Mouse (Mus musculus): ENCODE results near the gene Fxr2. TPM values are rescaled to one million over a fixed set of nuclear protein-coding genes. Genes with fewer than 3 reads are reported as not detected.
A peak's percentile ranks its signal among the peaks of the same experiment; 100 is the strongest.

Gene Fxr2
- polyA plus RNA-seq (2016; fragmentation: Nextera tagmentation; extraction: Ambion mirVana): 37.1 and 40.1 TPM in 2 replicates

GRCm38 (mm10) chr11:69632284-69633089, at the start of gene Fxr2:
Fxr2 (plus strand) TSS chr11:69632990.
- WGBS: under 1% methylated on average over 46 of the region's 56 CpGs
- Histone ChIP-seq H3K9ac (peak within 1 kb of the TSS; percentile 98), H3K4me1 (replicated peaks) (peaks cover 25% of the 10 kb centered on the region), H3K36me3 (peaks cover 11% of the 10 kb centered on the region), H3K27me3 (replicated peaks) (no peaks in the 10 kb centered on the region), H3K27ac (ENCODE audit: poor library complexity, severe bottlenecking) (peak within 1 kb of the TSS; percentile 98), H3K4me2 (peak within 1 kb of the TSS; percentile 91), H3K4me3 (peak within 1 kb of the TSS; percentile 95), H3K9me3 (replicated peaks) (no peaks in the 10 kb centered on the region)
- ATAC-seq (ENCODE audit: insufficient number of reproducible peaks, low FRiP score): peak; percentile 95

GRCm38 (mm10) chr11:69584008-69584407, 48.8 kb upstream of the Fxr2 start:
- H3K27me3 ChIP-seq (replicated peaks): no peaks in the 10 kb centered on the region
- ATAC-seq (ENCODE audit: insufficient number of reproducible peaks, low FRiP score): no peak

GRCm38 (mm10) chr11:69584937-69585336, 47.9 kb upstream of the Fxr2 start:
- Histone ChIP-seq H3K9ac (no peak overlapping the region), H3K36me3 (peaks cover 38% of the 10 kb centered on the region), H3K27me3 (replicated peaks) (no peaks in the 10 kb centered on the region), H3K27ac (ENCODE audit: poor library complexity, severe bottlenecking) (no peak overlapping the region), H3K4me1 (replicated peaks) (peaks cover 27% of the 10 kb centered on the region), H3K9me3 (replicated peaks) (no peaks in the 10 kb centered on the region), H3K4me2 (no peak overlapping the region), H3K4me3 (no peak overlapping the region)
- ATAC-seq (ENCODE audit: insufficient number of reproducible peaks, low FRiP score): no peak
- WGBS: 91% methylated on average over 13 of the region's 13 CpGs

More at GRCm38 (mm10) chr11:69584008-69584407, 48.8 kb upstream of the Fxr2 start:
- H3K4me3 ChIP-seq: no peak overlapping the region
- no peaks in the 10 kb centered on the region for H3K9me3 ChIP-seq (replicated peaks)
- H3K4me2 ChIP-seq: no peak overlapping the region
- H3K27ac ChIP-seq (ENCODE audit: poor library complexity, severe bottlenecking): no peak overlapping the region
- peaks cover 27% of the 10 kb centered on the region for H3K4me1 ChIP-seq (replicated peaks)
- WGBS: 80% methylated on average over 7 of the region's 7 CpGs
- H3K36me3 ChIP-seq: peaks cover 29% of the 10 kb centered on the region
- H3K9ac ChIP-seq: no peak overlapping the region

- no peaks in the 10 kb centered on the region for H3K27me3 ChIP-seq (replicated peaks)
- H3K9me3 ChIP-seq (replicated peaks): no peaks in the 10 kb centered on the region
- no peak overlapping the region for H3K9ac ChIP-seq
- H3K4me1 ChIP-seq (replicated peaks): peaks cover 27% of the 10 kb centered on the region
- H3K4me3 ChIP-seq: no peak overlapping the region
- H3K27ac ChIP-seq (ENCODE audit: poor library complexity, severe bottlenecking): no peak overlapping the region
- 59% methylated on average over 7 of the region's 7 CpGs for WGBS
- H3K4me2 ChIP-seq: no peak overlapping the region
- H3K36me3 ChIP-seq: peaks cover 47% of the 10 kb centered on the region
- peak; percentile 53; the same call in 1 of the 2 replicates for ATAC-seq (ENCODE audit: insufficient number of reproducible peaks, low FRiP score)
Observed at GRCm38 (mm10) chr11:69585718-69586325, 47.0 kb upstream of the Fxr2 start.

GRCm38 (mm10) chr11:69589207-69589834, 43.5 kb upstream of the Fxr2 start:
- ATAC-seq (ENCODE audit: insufficient number of reproducible peaks, low FRiP score): peak; percentile 21; the same call in 1 of the 2 replicates
- Histone ChIP-seq H3K27me3 (replicated peaks) (no peaks in the 10 kb centered on the region), H3K9ac (no peak overlapping the region), H3K36me3 (peaks cover 67% of the 10 kb centered on the region), H3K4me1 (replicated peaks) (peaks cover 17% of the 10 kb centered on the region), H3K4me3 (no peak overlapping the region), H3K27ac (ENCODE audit: poor library complexity, severe bottlenecking) (no peak overlapping the region), H3K9me3 (replicated peaks) (no peaks in the 10 kb centered on the region), H3K4me2 (no peak overlapping the region)
- WGBS: 83% methylated on average over 22 of the region's 22 CpGs

GRCm38 (mm10) chr11:69590622-69591021, 42.2 kb upstream of the Fxr2 start:
- Histone ChIP-seq H3K4me2 (no peak overlapping the region), H3K36me3 (peaks cover 67% of the 10 kb centered on the region), H3K27me3 (replicated peaks) (no peaks in the 10 kb centered on the region), H3K9me3 (replicated peaks) (no peaks in the 10 kb centered on the region), H3K27ac (ENCODE audit: poor library complexity, severe bottlenecking) (no peak overlapping the region), H3K4me1 (replicated peaks) (peaks cover 6% of the 10 kb centered on the region), H3K9ac (no peak overlapping the region), H3K4me3 (no peak overlapping the region)
- ATAC-seq (ENCODE audit: insufficient number of reproducible peaks, low FRiP score): no peak
- WGBS: 89% methylated on average over 8 of the region's 8 CpGs

- WGBS: 85% methylated on average over 3 of the region's 3 CpGs
- no peaks in the 10 kb centered on the region for H3K4me1 ChIP-seq (replicated peaks)
- peaks cover 67% of the 10 kb centered on the region for H3K36me3 ChIP-seq
- H3K27me3 ChIP-seq (replicated peaks): no peaks in the 10 kb centered on the region
- no peaks in the 10 kb centered on the region for H3K9me3 ChIP-seq (replicated peaks)
- ATAC-seq (ENCODE audit: insufficient number of reproducible peaks, low FRiP score): no peak
- no peak overlapping the region for H3K27ac ChIP-seq (ENCODE audit: poor library complexity, severe bottlenecking)
- no peak overlapping the region for H3K4me3 ChIP-seq
- H3K4me2 ChIP-seq: no peak overlapping the region
- no peak overlapping the region for H3K9ac ChIP-seq
Observed at GRCm38 (mm10) chr11:69591424-69591823, 41.4 kb upstream of the Fxr2 start.

GRCm38 (mm10) chr11:69591899-69592637, 40.7 kb upstream of the Fxr2 start:
- H3K27ac ChIP-seq (ENCODE audit: poor library complexity, severe bottlenecking): no peak overlapping the region
- H3K9ac ChIP-seq: 0 out of 2 replicates have a peak overlapping the region, but pooled peaks have one; percentile 41
- no peaks in the 10 kb centered on the region for H3K4me1 ChIP-seq (replicated peaks)
- H3K4me2 ChIP-seq: no peak overlapping the region
- H3K9me3 ChIP-seq (replicated peaks): no peaks in the 10 kb centered on the region
- WGBS: 74% methylated on average over 7 of the region's 7 CpGs
- ATAC-seq (ENCODE audit: insufficient number of reproducible peaks, low FRiP score): no peak
- peaks cover 64% of the 10 kb centered on the region for H3K36me3 ChIP-seq
- H3K27me3 ChIP-seq (replicated peaks): no peaks in the 10 kb centered on the region
- H3K4me3 ChIP-seq: no peak overlapping the region

GRCm38 (mm10) chr11:69592799-69593198, 40.0 kb upstream of the Fxr2 start:
- no peak overlapping the region for H3K27ac ChIP-seq (ENCODE audit: poor library complexity, severe bottlenecking)
- 80% methylated on average over 4 of the region's 4 CpGs for WGBS
- no peak overlapping the region for H3K4me2 ChIP-seq
- H3K36me3 ChIP-seq: peaks cover 56% of the 10 kb centered on the region
- H3K27me3 ChIP-seq (replicated peaks): no peaks in the 10 kb centered on the region
- no peak overlapping the region for H3K4me3 ChIP-seq
- ATAC-seq (ENCODE audit: insufficient number of reproducible peaks, low FRiP score): no peak
- no peaks in the 10 kb centered on the region for H3K4me1 ChIP-seq (replicated peaks)
- no peak overlapping the region for H3K9ac ChIP-seq
- no peaks in the 10 kb centered on the region for H3K9me3 ChIP-seq (replicated peaks)

GRCm38 (mm10) chr11:69594853-69595252, 37.9 kb upstream of the Fxr2 start:
- no peak for ATAC-seq (ENCODE audit: insufficient number of reproducible peaks, low FRiP score)
- peaks cover 36% of the 10 kb centered on the region for H3K36me3 ChIP-seq
- peaks cover 8% of the 10 kb centered on the region for H3K4me1 ChIP-seq (replicated peaks)
- WGBS: 94% methylated on average over 6 of the region's 6 CpGs
- H3K27ac ChIP-seq (ENCODE audit: poor library complexity, severe bottlenecking): no peak overlapping the region
- H3K27me3 ChIP-seq (replicated peaks): no peaks in the 10 kb centered on the region
- H3K4me2 ChIP-seq: no peak overlapping the region
- H3K4me3 ChIP-seq: no peak overlapping the region
- no peak overlapping the region for H3K9ac ChIP-seq
- H3K9me3 ChIP-seq (replicated peaks): no peaks in the 10 kb centered on the region
